Mouse (Mus musculus) urinary bladder, adult 2 months (tissue): ENCODE results near the gene Agpat3. TPM values are rescaled to one million over a fixed set of nuclear protein-coding genes. Genes with fewer than 3 reads are reported as not detected.
A peak's percentile ranks its signal among the peaks of the same experiment; 100 is the strongest.

ENCODE experiments used
- DNase-seq: peaks from one replicate; pipeline ENCODE4 v3.0.0; 2022; ENCODE audit warnings: low spot score
- polyA plus RNA-seq: library from polyadenylated mRNA; depleted of rRNA; stranded (reverse); fragments of >200 nt; gene quantifications from 2 replicates; pipeline ENCODE4 v1.2.3, GENCODE M21; 2012; rRNA removed

The Agpat3 gene
- 75.1 and 81.3 TPM in 2 replicates for polyA plus RNA-seq

DNA sequence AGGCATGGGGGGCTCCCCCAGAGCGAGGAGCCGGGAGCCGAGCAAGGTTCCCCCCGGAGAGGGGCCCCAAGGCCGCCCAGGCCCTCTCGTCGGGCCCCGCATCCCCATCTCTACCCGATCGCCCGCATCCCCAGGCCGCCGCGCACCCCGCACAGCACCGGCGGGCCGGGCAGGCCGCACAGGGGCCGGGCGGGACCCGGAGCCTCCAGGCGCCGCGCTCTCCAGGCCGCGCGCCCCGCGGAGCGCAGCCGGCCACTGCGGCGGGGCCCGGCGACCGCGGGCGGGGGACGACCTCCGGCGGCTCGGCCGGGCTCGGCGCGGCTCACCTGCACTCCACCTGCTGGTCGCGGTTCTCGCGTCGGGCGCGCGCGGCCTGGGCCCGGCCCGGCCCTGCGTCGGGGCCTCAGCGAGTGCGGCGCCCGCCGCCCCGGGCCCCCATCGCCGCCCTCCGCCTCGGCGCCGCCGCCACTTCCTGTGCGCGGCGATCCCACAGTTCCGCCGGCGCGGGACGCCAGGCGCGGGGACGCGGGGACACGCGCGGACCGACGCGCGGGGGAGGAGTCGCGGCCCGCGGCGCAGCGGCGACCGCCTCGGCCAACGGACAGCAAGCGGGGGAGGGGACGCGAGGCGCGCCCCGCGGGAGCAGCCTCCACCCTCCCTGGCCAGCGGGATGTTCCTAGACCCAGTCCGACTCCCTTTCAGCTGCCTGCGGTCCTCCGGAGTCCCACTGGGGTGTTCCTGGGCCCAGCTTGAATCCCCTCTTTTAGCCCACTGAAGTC is at the start of gene Agpat3:
Agpat3 (minus strand) TSS at position 603 of the 779 bp plus-strand sequence.
- DNase-seq = peak; percentile 66

DNA sequence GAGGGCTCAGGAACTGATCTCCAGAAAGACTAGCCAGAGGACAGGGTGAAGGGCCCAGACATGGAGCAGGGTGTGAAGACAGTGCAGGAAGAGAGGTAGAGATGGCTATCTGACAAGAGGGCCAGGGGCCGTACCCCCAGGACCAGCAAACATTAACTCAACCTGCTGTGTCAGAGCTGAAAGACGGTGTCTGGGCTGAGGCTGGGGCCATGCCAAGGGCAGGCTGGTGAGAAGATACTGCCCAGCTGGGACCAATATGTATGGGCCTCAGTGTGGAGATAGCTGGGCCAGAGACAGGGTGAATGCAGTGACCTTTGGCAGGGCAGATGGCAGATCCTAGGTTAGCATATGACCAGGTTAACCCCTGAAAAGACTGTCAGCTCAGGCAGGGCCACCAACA is 48.8 kb upstream of the Agpat3 start:
- DNase-seq = no peak

DNA sequence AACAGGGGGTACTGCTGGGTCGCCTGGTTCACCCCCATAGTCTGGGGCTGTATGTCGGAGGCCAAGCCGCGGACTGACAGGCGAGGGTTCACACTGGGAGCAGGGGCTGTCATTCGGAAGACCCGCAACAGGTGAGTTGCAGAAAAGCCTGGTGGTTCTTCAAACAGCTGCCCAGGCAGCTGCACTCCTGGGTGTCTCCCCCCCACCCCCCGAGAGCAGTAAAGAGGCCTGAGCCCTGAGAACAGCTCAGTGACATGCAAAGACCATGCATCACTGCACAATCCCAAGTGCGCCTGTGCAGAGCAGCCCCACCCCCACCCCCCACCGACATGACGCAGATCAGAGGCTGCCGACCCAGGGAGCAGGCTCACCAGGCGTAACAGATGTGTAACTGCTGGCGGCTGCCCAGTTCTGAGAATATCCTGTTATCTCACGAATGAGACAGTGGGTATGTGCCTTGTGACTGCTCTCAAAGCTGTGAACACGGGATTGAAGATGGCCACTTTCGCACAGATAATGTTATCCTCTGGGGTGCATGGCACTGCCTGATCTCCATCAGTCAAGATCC is 46.9 kb upstream of the Agpat3 start:
- DNase-seq = no peak

DNA sequence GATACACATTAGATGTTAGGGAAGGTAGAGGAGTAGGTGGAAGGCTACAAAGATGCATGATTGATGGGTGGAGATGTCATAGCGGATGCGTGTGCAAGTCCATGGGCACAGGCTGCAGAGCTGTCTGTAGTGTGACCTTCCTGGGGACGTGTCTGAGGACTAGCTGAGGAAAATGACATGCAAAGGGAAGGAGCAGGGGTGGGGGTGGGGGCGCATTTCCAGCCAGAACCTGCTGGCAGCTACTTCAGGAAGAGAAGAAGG is 44.3 kb upstream of the Agpat3 start:
- no peak for DNase-seq

DNA sequence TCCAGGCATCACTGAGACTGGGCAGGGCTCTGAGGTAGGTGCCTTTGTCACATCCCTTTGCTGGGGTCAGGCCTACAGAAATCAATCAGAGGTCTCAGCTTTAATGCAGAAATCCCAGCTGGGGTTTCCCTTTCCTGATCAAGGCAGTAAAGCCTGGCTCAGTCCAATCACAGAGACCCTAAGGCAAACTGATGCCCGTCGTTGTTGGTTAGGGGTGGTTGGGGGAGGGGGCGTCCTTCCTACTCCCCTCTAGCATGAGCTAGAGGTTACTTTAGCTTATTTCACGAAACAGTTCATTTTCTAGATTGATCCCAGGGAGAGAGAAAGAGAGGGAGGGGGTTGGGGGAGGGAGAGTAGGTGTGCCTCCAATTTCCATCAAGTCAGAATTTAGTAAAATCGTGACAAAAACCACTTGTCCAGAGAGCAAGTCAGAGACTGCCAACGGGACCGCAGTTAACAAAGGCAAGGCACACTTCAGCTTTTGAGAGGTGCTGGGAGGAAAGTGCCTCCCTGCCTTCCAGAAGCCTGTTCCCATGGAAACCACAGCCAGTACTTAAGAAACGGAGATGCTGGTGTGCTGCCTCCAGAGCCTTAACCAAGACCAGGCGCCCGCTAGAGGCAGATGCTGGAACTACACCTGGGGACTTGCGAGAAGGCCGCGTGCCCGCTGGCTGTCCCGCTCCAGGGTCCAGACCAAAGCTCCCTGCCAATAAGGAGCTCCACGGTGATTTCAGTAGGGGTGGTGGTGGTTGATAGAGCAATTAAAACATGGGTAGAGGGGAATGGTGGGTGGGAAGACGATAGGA is 43.7 kb upstream of the Agpat3 start:
- peak; percentile 80 for DNase-seq

DNA sequence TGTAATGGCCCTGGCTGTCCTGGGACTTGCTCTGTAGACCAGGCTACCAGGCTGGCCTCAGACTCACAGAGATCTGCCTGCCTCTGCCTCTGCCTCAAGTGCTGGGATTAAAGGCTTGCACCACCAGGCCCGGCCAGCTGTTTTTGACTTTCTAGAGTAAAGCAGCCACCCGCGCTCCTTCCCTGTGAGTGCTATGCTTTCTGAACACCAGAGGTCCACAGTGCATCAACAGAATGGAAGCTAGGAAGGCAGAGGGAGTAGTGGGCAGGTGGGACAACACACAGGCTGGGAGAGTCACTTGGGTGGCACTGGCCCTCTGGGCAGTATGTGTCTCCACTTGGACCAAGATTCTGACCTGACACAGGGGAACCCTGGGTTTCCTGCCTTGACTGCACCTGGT is 43.1 kb upstream of the Agpat3 start:
- no peak for DNase-seq

DNA sequence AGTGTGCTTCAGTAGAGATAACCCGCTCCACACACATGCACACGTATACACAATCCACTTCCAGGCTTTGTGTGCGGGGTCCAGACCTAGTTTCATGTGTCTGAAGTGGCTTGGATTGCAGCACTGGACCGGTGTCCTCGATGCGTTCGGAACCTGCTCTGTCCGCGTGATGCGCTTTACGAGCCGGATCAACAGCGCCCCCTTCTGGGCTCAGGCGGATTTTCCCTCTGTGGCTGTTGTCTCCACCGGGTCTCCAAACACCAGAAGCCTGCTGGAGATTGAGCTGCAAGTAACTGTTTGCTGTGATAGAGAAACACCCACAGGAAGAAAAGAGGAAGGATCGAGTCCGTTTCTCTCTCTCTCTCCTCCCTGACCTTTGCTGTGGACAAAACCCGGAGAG is 39.8 kb upstream of the Agpat3 start:
- DNase-seq = peak; percentile 68

DNA sequence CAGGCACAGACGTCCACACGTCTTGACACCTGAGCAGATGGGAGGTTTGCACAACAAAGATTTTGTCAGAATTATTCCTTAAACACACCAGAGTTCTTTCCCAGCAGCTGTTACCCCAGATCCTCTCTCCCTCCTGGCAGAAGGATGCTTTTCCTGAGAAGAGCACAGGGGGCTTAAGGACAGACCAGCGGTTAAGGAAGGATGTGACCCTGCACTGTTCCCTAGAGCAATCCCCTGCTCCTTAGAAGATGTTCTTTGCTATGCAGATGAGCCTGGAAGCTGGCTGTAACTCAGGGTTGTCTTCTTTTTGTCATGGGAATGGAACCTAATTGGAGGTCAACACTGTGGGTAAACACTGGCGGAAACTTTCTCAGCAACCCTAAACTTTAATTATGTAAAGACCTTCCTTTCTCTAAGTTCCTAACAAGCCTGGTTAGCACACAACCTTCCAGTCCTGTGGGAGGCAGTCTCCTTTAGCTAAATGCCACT is 38.7 kb upstream of the Agpat3 start:
- no peak for DNase-seq

DNA sequence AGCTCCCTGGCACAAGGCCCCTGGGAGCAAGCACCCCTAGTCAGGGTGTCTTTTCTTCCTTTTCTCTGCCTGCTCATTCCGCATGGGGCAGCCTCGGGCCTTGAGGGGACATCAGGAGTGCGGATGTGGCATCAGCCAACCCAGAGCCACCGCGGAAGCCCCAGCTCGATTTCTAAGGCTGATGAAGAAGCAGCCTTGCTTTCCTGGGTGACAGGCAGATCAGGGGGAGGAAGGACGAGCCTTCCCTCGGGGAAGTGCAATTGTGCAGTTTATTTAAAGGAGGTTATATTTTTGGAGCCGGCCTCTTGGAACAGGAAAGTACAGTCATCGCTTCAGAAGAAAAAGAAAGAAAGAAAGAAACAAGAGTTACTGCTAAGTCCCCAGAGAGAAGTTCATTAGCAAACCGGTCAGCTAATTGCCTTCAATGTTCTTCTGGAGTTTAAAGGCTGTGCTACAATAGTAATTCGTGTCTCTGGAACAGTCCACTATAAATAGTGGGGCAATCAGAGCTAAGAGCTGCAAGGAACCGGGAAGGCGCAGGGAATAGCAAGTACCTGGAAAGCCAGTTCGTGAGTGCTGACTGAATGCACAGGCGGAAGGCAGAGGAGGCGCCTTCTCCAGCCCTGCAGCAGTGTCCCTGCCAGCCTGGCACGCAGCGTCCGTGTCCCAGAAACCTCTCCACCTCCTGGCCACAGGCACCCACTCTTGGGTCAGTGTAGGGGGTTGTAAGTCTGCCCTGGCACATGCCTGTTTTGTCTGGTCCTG is 36.1 kb upstream of the Agpat3 start:
- no peak for DNase-seq

DNA sequence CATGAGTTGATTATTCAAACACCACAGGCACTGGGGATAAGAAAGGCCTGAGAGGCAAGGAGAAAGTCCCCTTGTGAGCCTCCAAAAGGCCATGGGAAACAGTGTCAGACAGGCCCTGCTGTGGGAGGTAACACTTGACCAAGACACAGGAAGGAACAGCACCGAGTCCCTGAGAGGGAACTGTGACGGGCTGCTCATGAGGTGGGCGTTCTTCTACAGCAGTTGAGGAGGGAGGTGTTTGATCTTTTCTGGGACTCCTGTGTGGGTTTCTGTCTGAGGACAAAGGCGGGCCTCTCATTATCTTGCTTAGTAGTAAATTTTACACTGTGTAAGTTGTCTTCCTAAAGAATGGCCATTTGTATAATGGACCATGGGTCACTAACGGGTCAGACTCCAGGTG is 33.2 kb upstream of the Agpat3 start:
- no peak for DNase-seq

DNA sequence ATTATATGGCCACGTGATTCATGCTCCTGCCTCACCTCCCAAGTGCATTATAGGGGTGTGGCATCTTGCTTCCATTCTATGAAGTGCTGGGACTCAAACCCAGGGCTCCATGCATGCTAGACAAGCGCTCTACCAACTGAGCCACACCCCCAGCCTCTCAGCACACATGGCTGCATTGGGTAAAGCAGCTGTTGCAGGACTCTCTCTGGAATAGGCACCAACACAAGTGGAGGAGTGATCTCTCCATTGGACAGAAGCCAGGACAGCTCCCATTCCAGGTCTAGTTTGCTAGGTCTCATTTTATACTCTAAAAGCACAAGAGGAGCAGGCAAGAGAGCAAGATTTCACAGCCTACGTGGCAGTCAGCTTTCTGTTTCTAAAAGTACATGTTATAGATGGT is 31.3 kb upstream of the Agpat3 start:
- no peak for DNase-seq

DNA sequence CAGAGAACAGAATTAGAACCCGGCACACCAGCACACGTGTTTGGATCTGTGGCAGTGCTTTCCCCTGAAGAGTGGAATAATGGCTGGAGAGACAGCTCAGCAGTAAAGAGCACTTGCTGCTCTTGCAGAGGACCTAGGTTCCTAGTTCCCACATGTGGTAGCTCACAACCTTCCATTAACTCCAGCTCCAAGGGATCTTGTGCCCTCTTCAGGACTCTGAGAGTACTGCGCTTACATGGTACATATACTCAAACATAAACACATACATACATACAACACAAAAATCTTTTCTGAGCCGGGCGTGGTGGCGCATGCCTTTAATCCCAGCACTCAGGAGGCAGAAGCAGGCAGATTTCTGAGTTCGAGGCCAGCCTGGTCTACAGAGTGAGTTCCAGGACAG is 26.2 kb upstream of the Agpat3 start:
- no peak for DNase-seq

DNA sequence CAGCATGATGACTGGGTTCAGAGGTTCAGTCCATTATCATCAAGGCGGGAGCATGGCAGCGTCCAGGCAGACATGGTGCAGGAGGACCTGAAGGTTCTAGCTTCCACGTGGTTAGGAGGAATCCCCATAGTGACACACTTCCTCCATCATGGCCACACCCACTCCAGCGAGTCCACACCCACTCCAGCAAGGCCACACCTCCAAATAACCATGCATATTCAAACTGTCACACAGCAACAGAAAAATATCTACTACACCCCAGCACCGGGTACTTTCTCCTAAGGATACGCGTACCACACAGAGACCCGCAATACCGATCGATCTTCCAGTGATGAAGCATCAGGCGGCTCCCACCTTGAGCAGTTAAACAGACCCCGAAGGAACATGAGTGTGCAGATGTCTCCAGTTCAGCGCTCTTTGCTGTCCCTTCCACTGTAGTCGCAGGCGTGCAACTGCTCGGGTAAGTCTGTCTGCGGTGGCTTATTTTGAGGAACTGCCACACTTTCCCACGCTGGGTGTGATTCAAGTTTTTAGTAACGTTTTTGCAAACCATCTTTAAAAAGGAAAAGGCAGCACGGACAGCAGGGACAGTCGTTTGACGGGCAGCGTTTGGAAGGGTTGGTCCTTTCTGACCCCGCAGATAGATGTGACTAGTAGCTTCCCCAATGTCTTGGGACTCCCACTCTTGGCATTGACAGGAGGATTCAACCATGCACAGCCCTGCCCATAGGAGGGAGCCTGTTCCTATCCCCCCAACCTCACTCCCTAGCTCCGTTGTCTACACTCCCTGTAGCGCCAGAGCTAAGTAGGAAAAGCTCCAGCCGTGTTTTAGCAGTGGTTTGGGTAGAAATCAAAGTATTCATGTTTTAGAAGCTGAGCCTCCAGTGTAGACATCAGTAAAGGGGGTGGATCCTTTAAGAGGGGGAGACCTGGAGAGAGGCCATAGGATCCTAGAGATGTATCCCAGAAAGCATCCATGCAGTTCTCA is 20.7 kb upstream of the Agpat3 start:
- DNase-seq = no peak

DNA sequence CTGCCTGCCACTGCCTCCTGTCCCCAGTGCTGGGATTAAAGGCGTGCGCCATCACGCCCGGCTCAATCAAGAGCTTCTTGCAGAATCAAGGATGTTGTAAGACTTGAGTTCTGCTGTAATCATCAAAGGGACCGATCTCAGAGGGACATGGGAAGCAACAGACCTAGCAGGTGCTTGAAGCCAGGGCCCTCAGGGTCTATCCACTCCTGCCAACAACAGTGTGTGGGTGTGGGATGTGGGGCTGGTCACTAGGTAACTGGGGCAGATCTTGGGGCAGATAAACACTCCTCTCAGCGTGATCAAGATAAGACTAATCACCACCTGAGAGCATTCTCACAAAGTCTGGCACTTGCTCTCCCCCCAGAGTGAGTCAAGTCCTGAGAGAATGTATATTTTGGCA is 19.5 kb upstream of the Agpat3 start:
- no peak for DNase-seq

DNA sequence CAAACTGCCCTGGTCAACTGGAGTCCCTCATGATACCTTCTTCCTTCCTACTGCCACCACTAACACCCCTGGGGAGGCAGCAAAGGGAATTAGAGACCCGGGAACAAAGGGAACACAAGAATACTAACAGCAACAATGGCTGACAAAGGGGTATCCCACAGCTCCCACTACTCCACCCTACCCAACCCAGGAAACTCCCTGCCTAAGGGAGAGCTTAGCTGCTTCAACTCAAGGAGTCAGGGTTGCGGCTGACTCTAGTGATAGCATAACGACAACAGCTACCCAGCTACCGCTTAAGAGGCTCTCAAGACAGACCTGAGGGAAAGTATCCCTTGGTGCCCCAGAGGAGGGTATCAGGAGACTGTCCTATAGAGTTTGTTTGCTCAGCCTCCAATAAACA is 15.3 kb upstream of the Agpat3 start:
- no peak for DNase-seq

DNA sequence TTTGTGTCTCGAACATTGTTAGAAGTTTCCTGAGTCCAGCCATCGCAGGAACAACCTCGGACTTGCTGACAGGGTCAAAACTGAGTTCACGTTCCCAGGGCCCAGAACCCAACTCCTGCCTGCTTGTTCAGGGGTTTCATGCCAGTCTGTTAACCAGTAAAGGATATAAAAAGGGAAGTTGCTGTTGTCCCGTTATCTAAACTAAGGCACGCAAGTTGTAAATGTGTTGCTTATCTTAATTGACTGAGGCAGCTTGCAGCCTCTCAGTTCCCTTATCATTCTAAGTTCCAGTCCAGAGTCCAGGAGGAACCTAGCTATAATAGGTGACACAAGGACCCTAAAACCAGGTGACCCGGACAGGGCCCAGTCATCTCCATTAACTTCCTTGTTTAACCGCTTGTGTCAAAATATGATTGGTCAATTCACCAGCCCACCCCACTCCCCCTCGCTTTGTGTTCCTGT is 14.6 kb upstream of the Agpat3 start:
- no peak for DNase-seq

DNA sequence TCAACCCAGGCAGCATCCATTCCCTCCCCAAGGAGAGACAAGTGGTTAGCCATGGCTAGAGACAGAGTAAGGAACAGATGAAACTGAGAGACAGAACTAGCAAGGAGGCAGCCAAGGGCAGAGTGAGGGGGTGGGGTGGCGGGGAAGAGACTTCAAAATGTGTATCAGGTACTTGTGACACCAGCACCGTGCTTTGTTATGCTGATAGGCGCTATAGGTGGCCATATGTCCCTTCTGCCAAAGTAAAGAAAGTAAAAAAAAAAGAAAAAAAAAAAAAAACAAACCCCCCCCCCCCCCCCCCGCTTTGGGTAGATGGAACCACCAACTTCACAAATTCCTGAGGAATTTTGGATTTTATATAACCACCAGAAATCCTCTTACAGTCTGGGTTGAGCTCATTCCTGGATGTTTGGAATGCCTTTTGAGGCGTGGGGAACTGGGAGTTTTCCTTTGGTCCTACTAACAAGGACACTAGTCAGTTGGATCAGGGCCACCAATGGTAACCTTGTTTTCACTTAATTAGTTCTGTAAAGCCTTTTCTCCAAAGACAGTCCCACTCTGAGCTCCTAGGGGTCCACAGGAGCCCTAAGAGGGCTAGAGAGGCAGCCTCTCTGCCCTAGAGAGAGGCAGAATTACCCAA is 14.0 kb upstream of the Agpat3 start:
- DNase-seq = no peak

DNA sequence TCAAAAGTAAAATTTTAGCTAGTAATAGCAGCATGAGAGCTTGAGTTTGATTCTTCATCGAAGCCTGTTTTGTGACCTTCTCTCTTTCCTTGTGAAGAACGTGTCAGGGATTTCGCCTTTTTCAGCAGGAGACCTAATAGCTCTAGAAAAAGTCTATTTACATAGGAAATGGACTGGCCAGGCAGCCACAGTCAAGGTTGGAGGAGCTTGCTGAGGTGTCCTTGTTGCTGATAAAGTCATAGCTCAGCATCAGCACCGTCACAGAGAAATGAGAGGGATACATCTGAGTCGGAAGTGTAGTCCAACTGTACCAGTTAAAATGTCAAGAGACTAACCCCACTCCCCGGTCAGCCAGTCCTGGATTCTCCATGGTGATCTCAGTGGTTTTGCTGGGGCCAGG is 13.3 kb upstream of the Agpat3 start:
- DNase-seq = no peak

DNA sequence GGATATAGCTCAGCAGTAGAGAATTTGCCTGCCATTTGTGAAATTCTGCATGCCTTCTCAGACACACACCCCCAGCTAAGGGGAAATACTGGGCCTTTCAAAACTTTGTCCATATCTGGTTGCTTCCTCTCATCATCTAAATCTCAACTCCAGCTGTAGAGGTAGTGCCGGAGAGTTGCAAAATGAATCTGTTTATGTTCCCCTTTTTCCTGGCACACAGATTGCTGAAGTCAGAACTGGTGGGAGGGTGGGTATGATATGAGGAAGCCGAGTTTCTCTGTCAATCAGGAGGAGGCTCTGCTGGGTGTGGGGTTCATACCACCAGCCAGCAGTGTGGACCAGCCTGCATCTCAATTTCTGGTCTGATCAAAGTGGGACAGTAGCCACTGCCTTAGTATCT is 11.8 kb upstream of the Agpat3 start:
- no peak for DNase-seq

DNA sequence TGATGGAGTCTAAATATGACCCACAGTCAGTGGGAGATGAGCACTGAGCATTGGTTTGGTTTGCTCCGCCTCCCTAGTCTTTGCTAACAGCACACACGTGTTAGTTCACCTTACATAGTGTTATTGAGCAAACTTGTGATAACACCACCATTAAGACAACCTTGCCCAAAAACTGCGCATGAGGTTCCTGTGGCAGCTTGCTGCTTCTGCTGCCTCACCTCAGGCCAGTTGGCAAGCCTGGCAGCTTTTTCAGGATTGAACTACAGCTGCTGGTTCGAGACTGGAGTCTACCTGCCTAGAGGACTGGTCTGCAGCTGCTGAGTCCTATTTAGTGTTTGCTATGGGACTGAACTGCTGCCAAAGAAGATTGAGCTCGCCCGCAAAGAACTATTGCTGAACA is 11.1 kb upstream of the Agpat3 start:
- DNase-seq = no peak
